Mouse (Mus musculus) heart, embryonic 10.5 days (tissue): ENCODE data around the gene Klhl32. TPM values are rescaled to one million over a fixed set of nuclear protein-coding genes. Genes with fewer than 3 reads are reported as not detected.
"Not testable (repeated sequence)": the region's sequence is repeated elsewhere in the genome, so short reads cannot be mapped to it uniquely, and the experiment has no call there.

Source experiments
- DNase-seq: peaks from one replicate; pipeline ENCODE4 v3.0.0-alpha.2; 2017; ENCODE audit warnings: low spot score
- H3K27ac ChIP-seq: fragments of 300-500 bp; sonication (generic); 2 replicates; pipeline ENCODE4 v1.5.1; 2016; ENCODE audit warnings: mild to moderate bottlenecking
- H3K27me3 ChIP-seq: fragments of 300-500 bp; sonication (generic); 2 replicates; pipeline ENCODE4 v1.6.1; 2016; ENCODE audit warnings: mild to moderate bottlenecking; ENCODE audit not compliant: poor library complexity, insufficient read depth, severe bottlenecking
- H3K36me3 ChIP-seq: fragments of 300-500 bp; sonication (generic); 2 replicates; pipeline ENCODE4 v1.6.1; 2016; ENCODE audit warnings: mild to moderate bottlenecking, moderate library complexity
- H3K4me1 ChIP-seq: fragments of 300-500 bp; sonication (generic); 2 replicates; pipeline ENCODE4 v1.6.1; 2016; ENCODE audit warnings: mild to moderate bottlenecking
- H3K4me3 ChIP-seq: fragments of 300-500 bp; sonication (generic); 2 replicates; pipeline ENCODE4 v1.5.1; 2016; ENCODE audit warnings: mild to moderate bottlenecking, moderate library complexity
- H3K9me3 ChIP-seq: fragments of 300-500 bp; sonication (generic); 2 replicates; pipeline ENCODE4 v1.6.1; 2016; ENCODE audit warnings: mild to moderate bottlenecking, moderate library complexity
- WGBS: fragments of 180-500 bp; shearing (Covaris S2); methylation state at CpG from one replicate; pipeline ENCODE4 v1.1.7; 2016; 5-methylcytosine and 5-hydroxymethylcytosine counted together
- polyA plus RNA-seq: library from polyadenylated mRNA; unstranded; fragments of >200 nt; fragmentation: Nextera tagmentation; extraction: Ambion mirVana; gene quantifications from 2 replicates; pipeline ENCODE4 v1.2.1, GENCODE M21; 2016

Klhl32 gene
- polyA plus RNA-seq, 1 experiment from 2014 or later = 1.8 TPM

- H3K4me3 ChIP-seq = no peak overlapping the region
- 78% methylated on average over 2 of the region's 2 CpGs for WGBS
- H3K36me3 ChIP-seq = no peaks in the 10 kb centered on the region
- H3K9me3 ChIP-seq = no peaks in the 10 kb centered on the region
- H3K27ac ChIP-seq = no peak overlapping the region
- no peaks in the 10 kb centered on the region for H3K27me3 ChIP-seq
- H3K4me1 ChIP-seq = no peaks in the 10 kb centered on the region
- DNase-seq = no peak
Observed at GRCm38 (mm10) chr4:24680080-24680479, 170.8 kb downstream of the Klhl32 start.

GRCm38 (mm10) chr4:24670007-24670406 lies 180.9 kb downstream of the Klhl32 start:
- H3K4me3 ChIP-seq = no peak overlapping the region

GRCm38 (mm10) chr4:24659218-24659617 lies 191.7 kb downstream of the Klhl32 start:
- no peak overlapping the region for H3K4me3 ChIP-seq
- no peaks in the 10 kb centered on the region for H3K36me3 ChIP-seq
- no peaks in the 10 kb centered on the region for H3K27me3 ChIP-seq
- no peak overlapping the region for H3K27ac ChIP-seq
- H3K9me3 ChIP-seq = no peaks in the 10 kb centered on the region
- DNase-seq = no peak
- WGBS = 88% methylated on average over 6 of the region's 6 CpGs
- no peaks in the 10 kb centered on the region for H3K4me1 ChIP-seq

More at GRCm38 (mm10) chr4:24670007-24670406, 180.9 kb downstream of the Klhl32 start:
- DNase-seq = no peak
- no peaks in the 10 kb centered on the region for H3K4me1 ChIP-seq
- H3K27me3 ChIP-seq = no peaks in the 10 kb centered on the region
- no peaks in the 10 kb centered on the region for H3K9me3 ChIP-seq
- no peak overlapping the region for H3K27ac ChIP-seq
- no peaks in the 10 kb centered on the region for H3K36me3 ChIP-seq
- 87% methylated on average over 10 of the region's 10 CpGs for WGBS

- WGBS = 73% methylated on average over 7 of the region's 8 CpGs
- not testable (repeated sequence) for H3K4me3 ChIP-seq, H3K36me3 ChIP-seq, DNase-seq, H3K4me1 ChIP-seq, H3K27me3 ChIP-seq, H3K27ac ChIP-seq, H3K9me3 ChIP-seq
Observed at GRCm38 (mm10) chr4:24644735-24645134, 206.2 kb downstream of the Klhl32 start.

GRCm38 (mm10) chr4:24642306-24642705 lies 208.6 kb downstream of the Klhl32 start:
- 86% methylated on average over 2 of the region's 2 CpGs for WGBS
- Histone ChIP-seq H3K4me3 (no peak overlapping the region), H3K36me3 (no peaks in the 10 kb centered on the region), H3K9me3 (no peaks in the 10 kb centered on the region), H3K4me1 (no peaks in the 10 kb centered on the region), H3K27ac (no peak overlapping the region), H3K27me3 (no peaks in the 10 kb centered on the region)
- no peak for DNase-seq

- no peak for DNase-seq
- H3K36me3 ChIP-seq = no peaks in the 10 kb centered on the region
- no peaks in the 10 kb centered on the region for H3K27me3 ChIP-seq
- peaks cover 18% of the 10 kb centered on the region; the same call in 1 of the 2 replicates for H3K4me1 ChIP-seq
- H3K4me3 ChIP-seq = no peak overlapping the region
- no peak overlapping the region for H3K27ac ChIP-seq
- no peaks in the 10 kb centered on the region for H3K9me3 ChIP-seq
- WGBS = 76% methylated on average over 9 of the region's 9 CpGs
Observed at GRCm38 (mm10) chr4:24631177-24631911, 219.6 kb downstream of the Klhl32 start.

- no peak for DNase-seq
Observed at GRCm38 (mm10) chr4:24630430-24630829, 220.5 kb downstream of the Klhl32 start.

GRCm38 (mm10) chr4:24627871-24628270 lies 223.1 kb downstream of the Klhl32 start:
- DNase-seq = no peak
- peaks cover 24% of the 10 kb centered on the region; the same call in 1 of the 2 replicates for H3K4me1 ChIP-seq
- H3K27ac ChIP-seq = no peak overlapping the region
- WGBS = 40% methylated on average over 1 of the region's 1 CpGs
- no peak overlapping the region for H3K4me3 ChIP-seq
- H3K27me3 ChIP-seq = no peaks in the 10 kb centered on the region
- no peaks in the 10 kb centered on the region for H3K36me3 ChIP-seq
- H3K9me3 ChIP-seq = no peaks in the 10 kb centered on the region

More at GRCm38 (mm10) chr4:24630430-24630829, 220.5 kb downstream of the Klhl32 start:
- Histone ChIP-seq H3K4me3 (no peak overlapping the region), H3K27ac (no peak overlapping the region), H3K27me3 (no peaks in the 10 kb centered on the region), H3K36me3 (no peaks in the 10 kb centered on the region), H3K9me3 (no peaks in the 10 kb centered on the region), H3K4me1 (peaks cover 24% of the 10 kb centered on the region; the same call in 1 of the 2 replicates)
- 77% methylated on average over 2 of the region's 2 CpGs for WGBS

GRCm38 (mm10) chr4:24626686-24627085 lies 224.2 kb downstream of the Klhl32 start:
- Histone ChIP-seq H3K36me3 (no peaks in the 10 kb centered on the region), H3K4me1 (peaks cover 24% of the 10 kb centered on the region; the same call in 1 of the 2 replicates), H3K27ac (no peak overlapping the region), H3K27me3 (no peaks in the 10 kb centered on the region), H3K9me3 (no peaks in the 10 kb centered on the region), H3K4me3 (no peak overlapping the region)
- 78% methylated on average over 4 of the region's 4 CpGs for WGBS
- no peak for DNase-seq

- Histone ChIP-seq H3K4me3 (no peak overlapping the region), H3K9me3 (no peaks in the 10 kb centered on the region), H3K27me3 (no peaks in the 10 kb centered on the region), H3K27ac (no peak overlapping the region), H3K4me1 (peaks cover 24% of the 10 kb centered on the region; the same call in 1 of the 2 replicates), H3K36me3 (no peaks in the 10 kb centered on the region)
- DNase-seq = no peak
- 70% methylated on average over 13 of the region's 13 CpGs for WGBS
Observed at GRCm38 (mm10) chr4:24625951-24626584, 224.9 kb downstream of the Klhl32 start.

GRCm38 (mm10) chr4:24621422-24622187 lies 229.3 kb downstream of the Klhl32 start:
- no peaks in the 10 kb centered on the region for H3K27me3 ChIP-seq
- H3K27ac ChIP-seq = no peak overlapping the region
- DNase-seq = no peak
- H3K4me1 ChIP-seq = peaks cover 8% of the 10 kb centered on the region; the same call in 1 of the 2 replicates
- no peaks in the 10 kb centered on the region for H3K9me3 ChIP-seq
- no peak overlapping the region for H3K4me3 ChIP-seq
- WGBS = 67% methylated on average over 9 of the region's 9 CpGs
- no peaks in the 10 kb centered on the region for H3K36me3 ChIP-seq

GRCm38 (mm10) chr4:24620440-24620839 lies 230.5 kb downstream of the Klhl32 start:
- H3K4me3 ChIP-seq = no peak overlapping the region
- DNase-seq = no peak
- H3K27me3 ChIP-seq = no peaks in the 10 kb centered on the region
- H3K36me3 ChIP-seq = no peaks in the 10 kb centered on the region
- H3K4me1 ChIP-seq = no peaks in the 10 kb centered on the region
- H3K9me3 ChIP-seq = no peaks in the 10 kb centered on the region
- no peak overlapping the region for H3K27ac ChIP-seq
- WGBS = 83% methylated on average over 5 of the region's 5 CpGs

GRCm38 (mm10) chr4:24620005-24620404 lies 230.9 kb downstream of the Klhl32 start:
- Histone ChIP-seq H3K27me3 (no peaks in the 10 kb centered on the region), H3K4me3 (no peak overlapping the region), H3K9me3 (no peaks in the 10 kb centered on the region), H3K27ac (no peak overlapping the region), H3K4me1 (no peaks in the 10 kb centered on the region), H3K36me3 (no peaks in the 10 kb centered on the region)
- WGBS = 77% methylated on average over 6 of the region's 6 CpGs
- no peak for DNase-seq
